Mouse (Mus musculus) midbrain, embryonic 13.5 days (tissue): ENCODE data around the gene Mrpl20. TPM values are rescaled to one million over a fixed set of nuclear protein-coding genes. Genes with fewer than 3 reads are reported as not detected.
A peak's percentile ranks its signal among the peaks of the same experiment; 100 is the strongest.

Experiments used
- ATAC-seq: fragments of 200-750 bp; cut with Nextera tagmentation; 2 replicates; pipeline ENCODE4 v1.8.0; 2017; ENCODE audit warnings: mild to moderate bottlenecking, moderate TSS enrichment, moderate library complexity
- H3K27ac ChIP-seq: fragments of 300-500 bp; sonication (generic); 2 replicates; pipeline ENCODE4 v1.5.1; 2015; ENCODE audit warnings: inconsistent platforms, mild to moderate bottlenecking, moderate library complexity
- H3K27me3 ChIP-seq: fragments of 300-500 bp; sonication (generic); 2 replicates; pipeline ENCODE4 v1.6.1; 2015; ENCODE audit warnings: mild to moderate bottlenecking, inconsistent platforms
- H3K36me3 ChIP-seq: fragments of 300-500 bp; sonication (generic); 2 replicates; pipeline ENCODE4 v1.6.1; 2015; ENCODE audit warnings: mild to moderate bottlenecking, inconsistent platforms
- H3K4me1 ChIP-seq: fragments of 300-500 bp; sonication (generic); replicated peaks from 2 replicates; pipeline ENCODE4 v1.6.1; 2015; ENCODE audit warnings: inconsistent platforms
- H3K4me2 ChIP-seq: fragments of 300-500 bp; sonication (generic); replicated peaks from 2 replicates; pipeline ENCODE4 v1.6.1; 2015; ENCODE audit warnings: moderate library complexity, mild to moderate bottlenecking, inconsistent platforms
- H3K4me3 ChIP-seq: fragments of 300-500 bp; sonication (generic); replicated peaks from 2 replicates; pipeline ENCODE4 v1.5.1; 2015; ENCODE audit warnings: mild to moderate bottlenecking, inconsistent platforms
- H3K9ac ChIP-seq: fragments of 300-500 bp; sonication (generic); replicated peaks from 2 replicates; pipeline ENCODE4 v1.6.1; 2015; ENCODE audit warnings: mild to moderate bottlenecking, inconsistent platforms
- H3K9me3 ChIP-seq: fragments of 300-500 bp; sonication (generic); 2 replicates; pipeline ENCODE4 v1.6.1; 2016; ENCODE audit warnings: mild to moderate bottlenecking, inconsistent platforms
- WGBS: fragments of 180-500 bp; shearing (Covaris S2); methylation state at CpG from one replicate; pipeline ENCODE4 v1.1.7; 2015; 5-methylcytosine and 5-hydroxymethylcytosine counted together
- polyA plus RNA-seq: library from polyadenylated mRNA; unstranded; fragments of >200 nt; fragmentation: Nextera tagmentation; extraction: Ambion mirVana; gene quantifications from 2 replicates; pipeline ENCODE4 v1.2.1, GENCODE M21; 2015

The Mrpl20 gene
- polyA plus RNA-seq, 1 experiment from 2014 or later = 259 TPM

GRCm38 (mm10) chr4:155838187-155839153 is 35.8 kb downstream of the Mrpl20 start:
- H3K4me2 ChIP-seq = no peak overlapping the region
- H3K27me3 ChIP-seq = peaks cover 21% of the 10 kb centered on the region
- no peak overlapping the region for H3K27ac ChIP-seq
- peaks cover 34% of the 10 kb centered on the region for H3K4me1 ChIP-seq
- ATAC-seq = no peak
- no peak overlapping the region for H3K4me3 ChIP-seq
- H3K9ac ChIP-seq = no peak overlapping the region
- WGBS = 62% methylated on average over 8 of the region's 8 CpGs
- no peaks in the 10 kb centered on the region for H3K9me3 ChIP-seq
- 0 out of 2 replicates have a peak, but pooled peaks cover 6% of the 10 kb centered on the region for H3K36me3 ChIP-seq

- Histone ChIP-seq H3K4me3 (peak within 1 kb of the TSS; percentile 35), H3K4me1 (peaks cover 25% of the 10 kb centered on the region), H3K27ac (peak within 1 kb of the TSS; percentile 30; the same call in 1 of the 2 replicates), H3K9ac (peak within 1 kb of the TSS; percentile 56), H3K9me3 (no peaks in the 10 kb centered on the region), H3K36me3 (0 out of 2 replicates have a peak, but pooled peaks cover 3% of the 10 kb centered on the region), H3K27me3 (peaks cover 21% of the 10 kb centered on the region), H3K4me2 (peak within 1 kb of the TSS; percentile 60)
- 3% methylated on average over 16 of the region's 16 CpGs for WGBS
- ATAC-seq = peak; percentile 68
These were observed 36.8 kb downstream of the Mrpl20 start, which contains the start of gene Mxra8 for GRCm38 (mm10) chr4:155839483-155839910. Mxra8 (plus strand) TSS chr4:155839680.

GRCm38 (mm10) chr4:155840076-155841002 is 37.7 kb downstream of the Mrpl20 start:
- Histone ChIP-seq H3K27ac (peak overlapping the region; percentile 30; the same call in 1 of the 2 replicates), H3K4me3 (peak overlapping the region; percentile 35), H3K27me3 (peaks cover 21% of the 10 kb centered on the region), H3K9me3 (no peaks in the 10 kb centered on the region), H3K36me3 (0 out of 2 replicates have a peak, but pooled peaks cover 3% of the 10 kb centered on the region), H3K4me1 (peaks cover 25% of the 10 kb centered on the region), H3K9ac (peak overlapping the region; percentile 56), H3K4me2 (peak overlapping the region; percentile 60)
- 11% methylated on average over 8 of the region's 8 CpGs for WGBS
- peak; percentile 4; the same call in 1 of the 2 replicates for ATAC-seq

- peaks cover 25% of the 10 kb centered on the region for H3K4me1 ChIP-seq
- peak; percentile 60 for ATAC-seq
- H3K4me2 ChIP-seq = peak overlapping the region; percentile 60
- peaks cover 21% of the 10 kb centered on the region for H3K27me3 ChIP-seq
- WGBS = under 1% methylated on average over 32 of the region's 32 CpGs
- H3K9ac ChIP-seq = peak overlapping the region; percentile 56
- no peaks in the 10 kb centered on the region for H3K36me3 ChIP-seq
- H3K9me3 ChIP-seq = no peaks in the 10 kb centered on the region
- no peak overlapping the region for H3K27ac ChIP-seq
- H3K4me3 ChIP-seq = peak overlapping the region; percentile 35
These were observed 38.4 kb downstream of the Mrpl20 start for GRCm38 (mm10) chr4:155841003-155841454.

GRCm38 (mm10) chr4:155841651-155842270 is 39.1 kb downstream of the Mrpl20 start:
- no peak for ATAC-seq
- Histone ChIP-seq H3K4me1 (peaks cover 30% of the 10 kb centered on the region), H3K27ac (no peak overlapping the region), H3K36me3 (no peaks in the 10 kb centered on the region), H3K9ac (peak overlapping the region; percentile 56; the same call in 1 of the 2 replicates), H3K4me3 (peak overlapping the region; percentile 35; the same call in 1 of the 2 replicates), H3K4me2 (peak overlapping the region; percentile 60), H3K27me3 (peaks cover 21% of the 10 kb centered on the region), H3K9me3 (no peaks in the 10 kb centered on the region)
- 44% methylated on average over 38 of the region's 38 CpGs for WGBS

GRCm38 (mm10) chr4:155843231-155843630 is 40.6 kb downstream of the Mrpl20 start:
- H3K9ac ChIP-seq = no peak overlapping the region
- H3K27me3 ChIP-seq = peaks cover 21% of the 10 kb centered on the region
- no peak overlapping the region for H3K4me3 ChIP-seq
- WGBS = 94% methylated on average over 5 of the region's 5 CpGs
- no peaks in the 10 kb centered on the region for H3K36me3 ChIP-seq
- no peak overlapping the region for H3K27ac ChIP-seq
- H3K4me1 ChIP-seq = peaks cover 37% of the 10 kb centered on the region
- no peak for ATAC-seq
- H3K9me3 ChIP-seq = no peaks in the 10 kb centered on the region
- no peak overlapping the region for H3K4me2 ChIP-seq

GRCm38 (mm10) chr4:155846871-155847578 is 44.3 kb downstream of the Mrpl20 start, which contains the start of gene Dvl1:
Dvl1 (plus strand) TSS chr4:155847402.
- H3K4me3 ChIP-seq = peak within 1 kb of the TSS; percentile 81
- peak; percentile 88 for ATAC-seq
- 2% methylated on average over 65 of the region's 65 CpGs for WGBS
- H3K9me3 ChIP-seq = no peaks in the 10 kb centered on the region
- H3K4me1 ChIP-seq = peaks cover 45% of the 10 kb centered on the region
- H3K4me2 ChIP-seq = peak within 1 kb of the TSS; percentile 81
- H3K27me3 ChIP-seq = peaks cover 7% of the 10 kb centered on the region; the same call in 1 of the 2 replicates
- 0 out of 2 replicates have a peak, but pooled peaks cover 4% of the 10 kb centered on the region for H3K36me3 ChIP-seq
- H3K9ac ChIP-seq = peak within 1 kb of the TSS; percentile 93
- peak within 1 kb of the TSS; percentile 84 for H3K27ac ChIP-seq

GRCm38 (mm10) chr4:155847591-155848352 is 45.1 kb downstream of the Mrpl20 start:
- 0 out of 2 replicates have a peak, but pooled peaks cover 2% of the 10 kb centered on the region for H3K27me3 ChIP-seq
- H3K36me3 ChIP-seq = 0 out of 2 replicates have a peak, but pooled peaks cover 7% of the 10 kb centered on the region
- H3K27ac ChIP-seq = peak overlapping the region; percentile 84
- H3K4me1 ChIP-seq = peaks cover 45% of the 10 kb centered on the region
- H3K4me3 ChIP-seq = peak overlapping the region; percentile 81
- WGBS = 1% methylated on average over 59 of the region's 69 CpGs
- peak overlapping the region; percentile 81 for H3K4me2 ChIP-seq
- ATAC-seq = peak; percentile 53
- no peaks in the 10 kb centered on the region for H3K9me3 ChIP-seq
- H3K9ac ChIP-seq = peak overlapping the region; percentile 93

GRCm38 (mm10) chr4:155848434-155849095 is 45.9 kb downstream of the Mrpl20 start:
- H3K4me1 ChIP-seq = peaks cover 45% of the 10 kb centered on the region
- peak; percentile 0; the same call in 1 of the 2 replicates for ATAC-seq
- H3K9me3 ChIP-seq = no peaks in the 10 kb centered on the region
- peak overlapping the region; percentile 81 for H3K4me2 ChIP-seq
- peak overlapping the region; percentile 93 for H3K9ac ChIP-seq
- WGBS = 58% methylated on average over 7 of the region's 7 CpGs
- no peak overlapping the region for H3K27ac ChIP-seq
- H3K4me3 ChIP-seq = peak overlapping the region; percentile 81
- no peaks in the 10 kb centered on the region for H3K27me3 ChIP-seq
- H3K36me3 ChIP-seq = peaks cover 15% of the 10 kb centered on the region; the same call in 1 of the 2 replicates
